Mouse (Mus musculus) brain, embryonic 18.5 days (tissue): Measurements from ENCODE around the gene Olfr1084.
"Not testable (repeated sequence)": the region's sequence is repeated elsewhere in the genome, so short reads cannot be mapped to it uniquely, and the experiment has no call there.

ENCODE experiments used
- DNase-seq: peaks from one replicate; pipeline ENCODE4 v3.0.0-alpha.2; 2012; ENCODE audit warnings: low read depth, low spot score

Gene Olfr1084

DNA sequence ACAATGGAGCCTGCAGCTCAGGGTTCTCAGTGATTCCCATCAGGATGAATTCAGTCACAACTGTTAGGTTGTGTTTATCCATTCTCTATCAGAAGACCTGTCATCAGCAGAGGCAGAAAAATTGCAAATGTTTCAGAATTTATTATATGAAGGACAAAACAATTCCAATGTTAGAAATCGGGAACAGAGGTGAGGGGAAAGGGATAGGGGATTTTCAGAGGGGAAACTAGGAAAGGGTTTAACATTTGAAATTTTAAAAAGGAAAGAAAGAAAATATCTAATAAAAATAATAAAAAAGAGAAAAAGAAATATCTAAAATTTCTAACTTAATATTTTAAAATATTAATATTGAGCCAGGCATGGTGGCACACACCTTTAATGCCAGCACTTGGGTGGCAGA is at the start of gene Olfr1084:
Gene Olfr1084 (minus strand): TSS at position 101 of the 400 bp plus-strand sequence.
- DNase-seq = not testable (repeated sequence)

- DNase-seq = no peak
These were observed 40.5 kb upstream of the Olfr1084 start, which contains the start of gene Olfr1086 for GRCm38 (mm10) chr2:86679992-86680391. Gene Olfr1086 (minus strand): TSS chr2:86680092.

- DNase-seq = no peak
These were observed 22.4 kb upstream of the Olfr1084 start, which contains the start of gene Olfr1085 for GRCm38 (mm10) chr2:86661919-86662318. Gene Olfr1085 (minus strand): TSS chr2:86662019.

DNA sequence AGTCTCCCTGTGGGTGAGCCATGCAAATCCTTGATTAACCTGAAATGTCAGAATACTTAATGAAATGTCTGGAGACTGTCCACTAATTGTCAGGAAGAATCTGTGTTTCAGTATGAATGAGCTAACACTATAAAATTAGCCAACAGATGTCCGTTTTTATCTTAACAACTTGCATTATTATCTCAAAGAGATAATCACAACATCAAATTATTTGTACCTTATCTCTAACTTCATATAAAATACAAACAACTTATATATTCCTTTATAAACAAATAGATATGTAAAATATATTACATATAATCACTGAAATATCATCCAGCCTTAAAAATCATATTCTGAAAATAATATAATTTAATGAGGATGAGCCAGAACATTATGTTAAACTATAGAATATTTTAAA is 40.7 kb downstream of the Olfr1084 start, which contains the start of gene Olfr1082:
Gene Olfr1082 (minus strand): TSS at position 101 of the 400 bp plus-strand sequence.
- DNase-seq = not testable (repeated sequence)
